Mouse (Mus musculus): ENCODE results near the gene Treml2. TPM values are rescaled to one million over a fixed set of nuclear protein-coding genes. Genes with fewer than 3 reads are reported as not detected.
A peak's percentile ranks its signal among the peaks of the same experiment; 100 is the strongest.

Gene Treml2
- total RNA-seq, 1 experiment, result 2.3 TPM

DNA sequence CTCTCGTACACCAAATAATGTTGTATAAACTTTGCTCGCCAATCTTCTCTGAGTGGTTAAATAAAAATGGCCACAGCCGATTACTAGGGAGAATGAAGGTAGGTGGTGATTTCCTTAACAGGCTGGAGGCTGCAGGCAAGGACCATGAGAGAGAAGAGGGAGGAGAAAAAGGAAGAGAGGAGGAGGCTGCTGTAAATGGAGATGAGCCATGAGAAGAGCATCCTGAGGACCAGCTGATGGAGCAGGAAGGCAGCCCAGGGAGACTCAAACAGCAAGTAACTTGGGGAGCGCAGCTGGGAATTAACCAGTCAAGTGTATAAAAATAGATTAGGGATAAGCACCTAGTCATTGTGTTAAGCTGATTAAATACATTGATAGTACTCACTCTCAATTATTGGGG, 34.9 kb downstream of the Treml2 start:
- Histone ChIP-seq H3K4me1 (ENCODE audit: control insufficient read depth in 2 of 2, insufficient read depth in 2 of 2, low read length in 2 of 2, poor library complexity in 1 of 2) (no peaks in the 10 kb centered on the region), H3K4me3 (ENCODE audit: insufficient read depth in 1 of 2, low read depth in 1 of 2, low read length in 2 of 2, poor library complexity in 1 of 2, severe bottlenecking in 1 of 2) (no peak overlapping the region), H3K27ac (ENCODE audit: insufficient read depth, low read depth, low read length, poor library complexity, severe bottlenecking) (no peak overlapping the region), H3K9me3 (ENCODE audit: control insufficient read depth, insufficient read depth, low read depth, low read length) (no peaks in the 10 kb centered on the region), H3K9ac (ENCODE audit: insufficient read depth, low read depth, low read length, poor library complexity, severe bottlenecking) (no peak overlapping the region), H3K36me3 (ENCODE audit: control insufficient read depth, insufficient read depth, low read length, poor library complexity, severe bottlenecking) (no peaks in the 10 kb centered on the region)
- DNase-seq (ENCODE audit: low read depth, low spot score), result no peak
- in situ Hi-C loops (cut with MboI; ENCODE audit: low sequenced_read_pairs in 2 of 2, unreplicated experiment in 2 of 2), result no loop called here
- no peak for TF ChIP-seq HCFC1 (IDR thresholded peaks at IDR 0.05; ENCODE audit: borderline replicate concordance, insufficient read depth, low read length)
- no peak for TF ChIP-seq ZNF384 (IDR thresholded peaks at IDR 0.05; ENCODE audit: low read depth, low read length)
- no peak for TF ChIP-seq CHD2 (IDR thresholded peaks at IDR 0.05; ENCODE audit: low read depth, low read length)
- TF ChIP-seq MAFK (IDR thresholded peaks at IDR 0.05; ENCODE audit: insufficient read depth, low read depth, low read length), result no peak
- no peak for TF ChIP-seq ZC3H11A (IDR thresholded peaks at IDR 0.05; ENCODE audit: borderline replicate concordance, low read depth, low read length)

DNA sequence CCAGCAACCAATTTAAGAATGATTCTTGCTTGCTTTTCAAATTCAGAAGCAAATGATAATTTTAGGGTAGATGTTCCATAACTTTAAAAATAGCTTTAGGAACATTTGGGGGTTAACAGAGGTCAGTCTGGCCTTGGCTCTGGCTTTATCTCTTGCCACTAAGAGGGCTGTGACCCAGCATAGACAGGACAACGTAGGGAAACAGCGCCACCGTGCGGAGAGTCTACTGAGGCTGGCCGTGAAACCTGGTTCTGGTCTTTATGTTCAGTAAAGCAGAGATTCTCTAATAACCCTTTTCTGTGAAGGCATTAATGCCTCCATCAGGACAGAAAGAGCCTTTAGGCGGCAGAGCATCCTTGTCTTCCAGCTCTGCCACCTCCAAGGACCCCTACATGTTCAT, 37.6 kb downstream of the Treml2 start:
- no peak overlapping the region for H3K9ac ChIP-seq (ENCODE audit: insufficient read depth, low read depth, low read length, poor library complexity, severe bottlenecking)
- TF ChIP-seq ZC3H11A (IDR thresholded peaks at IDR 0.05; ENCODE audit: borderline replicate concordance, low read depth, low read length) (peak; percentile 89), ZNF384 (IDR thresholded peaks at IDR 0.05; ENCODE audit: low read depth, low read length) (no peak)
- peak; percentile 52 for DNase-seq (ENCODE audit: low read depth, low spot score)

DNA sequence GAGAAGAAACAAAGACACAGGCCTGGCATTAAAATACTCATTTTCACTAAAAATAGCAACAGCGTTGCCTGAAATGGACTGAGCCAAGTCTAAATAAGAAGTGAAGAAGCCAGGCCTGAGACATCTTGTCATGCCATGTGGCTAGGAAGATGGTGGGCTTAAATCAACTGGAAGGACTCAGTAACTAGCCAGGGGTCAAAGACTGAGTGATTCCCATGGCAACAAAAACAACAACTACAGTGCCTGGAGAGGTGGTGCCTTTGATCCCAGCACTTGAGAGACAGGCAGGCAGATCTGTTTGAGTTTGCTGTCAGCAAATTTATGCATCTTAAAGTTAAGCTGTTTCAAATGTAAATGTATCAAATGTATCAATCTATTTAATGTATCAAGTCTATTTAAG, 41.0 kb downstream of the Treml2 start:
- in situ Hi-C loops (cut with MboI; ENCODE audit: low sequenced_read_pairs in 2 of 2, unreplicated experiment in 2 of 2), result no loop called here
- Histone ChIP-seq H3K36me3 (ENCODE audit: control insufficient read depth, insufficient read depth, low read length, poor library complexity, severe bottlenecking) (no peaks in the 10 kb centered on the region), H3K9ac (ENCODE audit: insufficient read depth, low read depth, low read length, poor library complexity, severe bottlenecking) (no peak overlapping the region)

More for the DNA sequence above, 37.6 kb downstream of the Treml2 start:
- H3K4me3 ChIP-seq (ENCODE audit: insufficient read depth in 1 of 2, low read depth in 1 of 2, low read length in 2 of 2, poor library complexity in 1 of 2, severe bottlenecking in 1 of 2), result no peak overlapping the region
- in situ Hi-C loops (cut with MboI; ENCODE audit: low sequenced_read_pairs in 2 of 2, unreplicated experiment in 2 of 2), result loop anchor here in 1 of 2 experiments (5.0 kb wide), 1 partner anchor 60 kb away; no protein-coding TSS in a partner anchor
- H3K27ac ChIP-seq (ENCODE audit: insufficient read depth, low read depth, low read length, poor library complexity, severe bottlenecking), result no peak overlapping the region
- H3K4me1 ChIP-seq (ENCODE audit: control insufficient read depth in 2 of 2, insufficient read depth in 2 of 2, low read length in 2 of 2, poor library complexity in 1 of 2), result no peaks in the 10 kb centered on the region
- no peaks in the 10 kb centered on the region for H3K9me3 ChIP-seq (ENCODE audit: control insufficient read depth, insufficient read depth, low read depth, low read length)
- no peaks in the 10 kb centered on the region for H3K36me3 ChIP-seq (ENCODE audit: control insufficient read depth, insufficient read depth, low read length, poor library complexity, severe bottlenecking)

DNA sequence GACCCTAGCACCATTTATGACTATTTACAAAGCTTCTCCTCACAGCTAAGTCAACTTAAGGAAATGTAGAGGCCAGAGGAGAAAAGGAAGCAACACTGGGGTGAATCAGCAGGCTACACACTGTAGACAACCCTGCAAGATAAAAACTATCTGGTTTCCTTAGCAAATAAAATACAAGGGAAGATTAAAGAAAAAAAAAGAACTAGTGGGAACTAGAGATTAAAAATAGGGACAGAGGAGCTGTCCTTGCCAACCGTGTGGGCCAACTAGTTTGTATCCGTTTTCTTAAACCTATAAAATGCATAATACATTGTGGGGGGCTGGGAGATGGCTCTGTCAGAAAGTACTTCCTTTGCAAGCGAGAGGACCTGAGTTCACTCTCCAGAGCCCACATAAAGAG, 42.6 kb downstream of the Treml2 start:
- in situ Hi-C loops (cut with MboI; ENCODE audit: low sequenced_read_pairs in 2 of 2, unreplicated experiment in 2 of 2), result no loop called here
- Histone ChIP-seq H3K4me1 (ENCODE audit: control insufficient read depth in 2 of 2, insufficient read depth in 2 of 2, low read length in 2 of 2, poor library complexity in 1 of 2) (peaks cover 0 to 1% of the 10 kb centered on the region in 2 experiments; a peak in 1 of 4 replicates), H3K4me3 (ENCODE audit: insufficient read depth in 1 of 2, low read depth in 1 of 2, low read length in 2 of 2, poor library complexity in 1 of 2, severe bottlenecking in 1 of 2) (no peak overlapping the region), H3K9ac (ENCODE audit: insufficient read depth, low read depth, low read length, poor library complexity, severe bottlenecking) (no peak overlapping the region), H3K9me3 (ENCODE audit: control insufficient read depth, insufficient read depth, low read depth, low read length) (no peaks in the 10 kb centered on the region), H3K36me3 (ENCODE audit: control insufficient read depth, insufficient read depth, low read length, poor library complexity, severe bottlenecking) (no peaks in the 10 kb centered on the region), H3K27ac (ENCODE audit: insufficient read depth, low read depth, low read length, poor library complexity, severe bottlenecking) (no peak overlapping the region)
- DNase-seq (ENCODE audit: low read depth, low spot score), result no peak
- TF ChIP-seq MAFK (IDR thresholded peaks at IDR 0.05; ENCODE audit: insufficient read depth, low read depth, low read length) (no peak), ZNF384 (IDR thresholded peaks at IDR 0.05; ENCODE audit: low read depth, low read length) (no peak), ZC3H11A (IDR thresholded peaks at IDR 0.05; ENCODE audit: borderline replicate concordance, low read depth, low read length) (no peak), HCFC1 (IDR thresholded peaks at IDR 0.05; ENCODE audit: borderline replicate concordance, insufficient read depth, low read length) (no peak), CHD2 (IDR thresholded peaks at IDR 0.05; ENCODE audit: low read depth, low read length) (no peak)

More for the DNA sequence above, 41.0 kb downstream of the Treml2 start:
- Histone ChIP-seq H3K27ac (ENCODE audit: insufficient read depth, low read depth, low read length, poor library complexity, severe bottlenecking) (no peak overlapping the region), H3K4me3 (ENCODE audit: insufficient read depth in 1 of 2, low read depth in 1 of 2, low read length in 2 of 2, poor library complexity in 1 of 2, severe bottlenecking in 1 of 2) (no peak overlapping the region), H3K4me1 (ENCODE audit: control insufficient read depth in 2 of 2, insufficient read depth in 2 of 2, low read length in 2 of 2, poor library complexity in 1 of 2) (no peaks in the 10 kb centered on the region), H3K9me3 (ENCODE audit: control insufficient read depth, insufficient read depth, low read depth, low read length) (no peaks in the 10 kb centered on the region)
- TF ChIP-seq ZNF384 (IDR thresholded peaks at IDR 0.05; ENCODE audit: low read depth, low read length) (no peak), ZC3H11A (IDR thresholded peaks at IDR 0.05; ENCODE audit: borderline replicate concordance, low read depth, low read length) (no peak), CHD2 (IDR thresholded peaks at IDR 0.05; ENCODE audit: low read depth, low read length) (no peak), MAFK (IDR thresholded peaks at IDR 0.05; ENCODE audit: insufficient read depth, low read depth, low read length) (no peak), HCFC1 (IDR thresholded peaks at IDR 0.05; ENCODE audit: borderline replicate concordance, insufficient read depth, low read length) (no peak)
- DNase-seq (ENCODE audit: low read depth, low spot score), result no peak

DNA sequence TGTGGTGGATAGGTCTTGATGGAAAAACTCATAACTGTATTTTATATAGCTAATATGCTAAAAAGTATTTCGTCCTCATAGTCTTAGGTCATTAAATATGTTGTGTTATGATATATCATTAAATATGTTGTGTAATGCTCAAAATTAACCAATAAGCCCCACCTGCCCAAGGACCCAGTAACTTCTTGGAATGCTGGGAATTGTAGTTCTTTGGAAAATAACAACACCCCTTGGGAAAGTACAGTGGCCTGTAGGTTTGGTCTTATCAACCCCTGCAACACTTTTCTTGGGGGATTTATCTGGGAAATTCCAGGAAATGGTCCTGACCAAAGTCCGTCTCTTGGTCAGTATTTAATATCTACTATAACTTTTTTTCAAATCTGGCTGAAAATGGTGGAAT, 43.8 kb downstream of the Treml2 start:
- in situ Hi-C loops (cut with MboI; ENCODE audit: low sequenced_read_pairs in 2 of 2, unreplicated experiment in 2 of 2), result no loop called here
- TF ChIP-seq ZNF384 (IDR thresholded peaks at IDR 0.05; ENCODE audit: low read depth, low read length) (no peak), CHD2 (IDR thresholded peaks at IDR 0.05; ENCODE audit: low read depth, low read length) (no peak), MAFK (IDR thresholded peaks at IDR 0.05; ENCODE audit: insufficient read depth, low read depth, low read length) (no peak), HCFC1 (IDR thresholded peaks at IDR 0.05; ENCODE audit: borderline replicate concordance, insufficient read depth, low read length) (peak; percentile 60; the same call in 1 of the 2 replicates), ZC3H11A (IDR thresholded peaks at IDR 0.05; ENCODE audit: borderline replicate concordance, low read depth, low read length) (no peak)
- H3K9me3 ChIP-seq (ENCODE audit: control insufficient read depth, insufficient read depth, low read depth, low read length), result no peaks in the 10 kb centered on the region

More for the DNA sequence above, 43.8 kb downstream of the Treml2 start:
- Histone ChIP-seq H3K4me1 (ENCODE audit: control insufficient read depth in 2 of 2, insufficient read depth in 2 of 2, low read length in 2 of 2, poor library complexity in 1 of 2) (peaks cover 0 to 2% of the 10 kb centered on the region in 2 experiments; a peak in 1 of 4 replicates), H3K36me3 (ENCODE audit: control insufficient read depth, insufficient read depth, low read length, poor library complexity, severe bottlenecking) (no peaks in the 10 kb centered on the region), H3K9ac (ENCODE audit: insufficient read depth, low read depth, low read length, poor library complexity, severe bottlenecking) (no peak overlapping the region), H3K27ac (ENCODE audit: insufficient read depth, low read depth, low read length, poor library complexity, severe bottlenecking) (no peak overlapping the region), H3K4me3 (ENCODE audit: insufficient read depth in 1 of 2, low read depth in 1 of 2, low read length in 2 of 2, poor library complexity in 1 of 2, severe bottlenecking in 1 of 2) (no peak overlapping the region)
- no peak for DNase-seq (ENCODE audit: low read depth, low spot score)
